Mouse (Mus musculus) heart, postnatal 0 days (tissue): ENCODE measurements around the gene Rex1bd.

Experiments used
- CTCF ChIP-seq: IDR thresholded peaks from 2 replicates; pipeline ENCODE4 v1.5.1; 2016; ENCODE audit warnings: antibody characterized with exemption, control low read depth, low read depth
- EP300 ChIP-seq: IDR thresholded peaks from 2 replicates; pipeline ENCODE4 v1.6.1; 2016; ENCODE audit warnings: antibody characterized with exemption, low read depth

DNA sequence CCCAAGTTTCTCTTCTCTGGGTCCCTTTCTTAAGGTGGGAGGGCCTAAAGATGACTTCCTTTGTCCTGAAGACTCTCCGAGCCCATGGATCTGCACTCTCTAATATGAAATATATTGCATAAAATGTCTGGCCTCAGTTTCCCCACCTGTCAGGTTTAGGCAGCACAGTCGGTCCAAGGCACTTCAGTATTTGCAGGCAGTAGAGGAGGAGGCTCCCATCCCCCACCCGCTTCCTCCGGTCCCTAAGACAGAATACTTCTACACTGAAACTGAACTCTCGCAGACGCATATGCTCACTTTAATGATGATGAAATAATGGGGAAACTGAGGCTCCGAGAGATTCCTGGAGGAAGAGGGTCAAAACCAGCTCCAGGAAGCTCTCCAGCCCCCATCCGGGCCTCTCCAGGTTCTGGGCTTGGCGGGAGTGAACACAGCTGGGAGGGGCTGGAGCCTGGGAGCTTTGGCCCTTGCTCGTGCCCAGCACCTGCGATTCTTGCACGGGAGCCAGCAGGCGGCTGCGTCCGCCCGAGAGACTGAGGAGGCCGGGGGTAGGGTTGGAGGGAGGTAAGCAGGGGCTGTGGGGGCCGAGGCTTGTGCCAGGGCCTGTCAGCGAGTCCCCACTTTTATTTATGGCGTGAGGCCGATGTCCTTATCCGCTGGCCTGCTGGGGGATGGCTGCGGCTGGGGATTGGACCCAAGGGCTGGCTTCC, 4.6 kb downstream of the Rex1bd start:
- TF ChIP-seq CTCF (no peak), EP300 (no peak)
